Mouse (Mus musculus) embryo, embryonic 11 days (tissue): ENCODE measurements around the gene Irak1.

Experiments
- DNase-seq: peaks from one replicate; pipeline ENCODE4 v3.0.0-alpha.2; 2015

Irak1 gene

GRCm38 (mm10) chrX:74023188-74024049, at the start of gene Irak1:
Gene Irak1, minus strand, starts transcription at chrX:74023918.
- peak; percentile 84 for DNase-seq

- DNase-seq: no peak
These were observed 47.1 kb upstream of the Irak1 start for GRCm38 (mm10) chrX:74070794-74071193.

- DNase-seq: no peak
These were observed 44.2 kb upstream of the Irak1 start for GRCm38 (mm10) chrX:74067891-74068290.

- DNase-seq: no peak
These were observed 21.4 kb upstream of the Irak1 start for GRCm38 (mm10) chrX:74045107-74045506.

GRCm38 (mm10) chrX:74037702-74038375, 14.1 kb upstream of the Irak1 start:
- DNase-seq: no peak

- no peak for DNase-seq
These were observed 6.3 kb upstream of the Irak1 start for GRCm38 (mm10) chrX:74030000-74030399.

- DNase-seq: no peak
These were observed 927 bp downstream of the Irak1 start for GRCm38 (mm10) chrX:74022795-74023187.

- no peak for DNase-seq
These were observed 9.1 kb downstream of the Irak1 start for GRCm38 (mm10) chrX:74014597-74014996.

GRCm38 (mm10) chrX:74008063-74008462, 15.7 kb downstream of the Irak1 start:
- peak; percentile 8 for DNase-seq

GRCm38 (mm10) chrX:74006401-74006800, 17.3 kb downstream of the Irak1 start:
- no peak for DNase-seq

- no peak for DNase-seq
These were observed 20.1 kb downstream of the Irak1 start for GRCm38 (mm10) chrX:74003644-74004043.

- DNase-seq: no peak
These were observed 22.7 kb downstream of the Irak1 start for GRCm38 (mm10) chrX:74001024-74001423.

- peak; percentile 81 for DNase-seq
These were observed 24.5 kb downstream of the Irak1 start for GRCm38 (mm10) chrX:73998911-73999869.

GRCm38 (mm10) chrX:73977783-73978182, 45.9 kb downstream of the Irak1 start:
- no peak for DNase-seq

- no peak for DNase-seq
These were observed 47.4 kb downstream of the Irak1 start for GRCm38 (mm10) chrX:73976283-73976682.

- no peak for DNase-seq
These were observed 50.9 kb downstream of the Irak1 start for GRCm38 (mm10) chrX:73972774-73973173.

- no peak for DNase-seq
These were observed 52.9 kb downstream of the Irak1 start for GRCm38 (mm10) chrX:73970781-73971180.

- no peak for DNase-seq
These were observed 54.0 kb downstream of the Irak1 start for GRCm38 (mm10) chrX:73969729-73970128.

- no peak for DNase-seq
These were observed 54.6 kb downstream of the Irak1 start for GRCm38 (mm10) chrX:73969167-73969566.

GRCm38 (mm10) chrX:73967177-73968075, 56.3 kb downstream of the Irak1 start:
- DNase-seq: peak; percentile 93

GRCm38 (mm10) chrX:73966248-73967176, 57.2 kb downstream of the Irak1 start, which contains the start of gene Hcfc1:
Gene Hcfc1, minus strand, starts transcription at chrX:73966357.
- peak; percentile 88 for DNase-seq
